Mouse (Mus musculus): ENCODE measurements around the gene Dnhd1. TPM values are rescaled to one million over a fixed set of nuclear protein-coding genes. Genes with fewer than 3 reads are reported as not detected.

Dnhd1 gene
- 4.0 TPM for polyA plus RNA-seq (2017; shearing (Covaris generic))

GRCm38 (mm10) chr7:105650639-105651435, at the start of gene Dnhd1:
Gene Dnhd1, plus strand, starts transcription at chr7:105650827.

GRCm38 (mm10) chr7:105633127-105633800, 17.4 kb upstream of the Dnhd1 start, which contains the start of gene Trim3:
Gene Trim3, minus strand, starts transcription at chr7:105633571.

GRCm38 (mm10) chr7:105639756-105640155, 10.9 kb upstream of the Dnhd1 start, which contains the start of gene Timm10b:
Gene Timm10b, plus strand, starts transcription at chr7:105640056.

GRCm38 (mm10) chr7:105640233-105640893, 10.3 kb upstream of the Dnhd1 start, which contains the start of the genes Arfip2 and Gm45799:
Gene Arfip2, minus strand, starts transcription at chr7:105640416.
Gene Gm45799, plus strand, starts transcription at chr7:105640552.

GRCm38 (mm10) chr7:105736264-105736901, 85.8 kb downstream of the Dnhd1 start, which contains the start of gene Ilk:
Gene Ilk, plus strand, starts transcription at chr7:105736592.

GRCm38 (mm10) chr7:105736911-105737521, 86.4 kb downstream of the Dnhd1 start, which contains the start of gene Rrp8:
Gene Rrp8, minus strand, starts transcription at chr7:105737385.

GRCm38 (mm10) chr7:105743926-105744590, 93.4 kb downstream of the Dnhd1 start, which contains the start of gene Taf10:
Gene Taf10, minus strand, starts transcription at chr7:105744361.

GRCm38 (mm10) chr7:105751491-105752433, 101.1 kb downstream of the Dnhd1 start, which contains the start of gene Tpp1:
Gene Tpp1, minus strand, starts transcription at chr7:105752235.

Other genes starting within 250 kb of the Dnhd1 start
- gene Cnga4, start 246.3 kb upstream of the Dnhd1 start, polyA plus RNA-seq (2017; shearing (Covaris generic)): not detected
- gene Cckbr, start 225.1 kb upstream of the Dnhd1 start, polyA plus RNA-seq (2017; shearing (Covaris generic)): not detected
- gene Cavin3, start 168.5 kb upstream of the Dnhd1 start, polyA plus RNA-seq (2017; shearing (Covaris generic)): not detected
- 16.7 TPM for gene Smpd1, start 96.5 kb upstream of the Dnhd1 start, polyA plus RNA-seq (2017; shearing (Covaris generic))
- 1.8 TPM for gene Apbb1, start 69.2 kb upstream of the Dnhd1 start, polyA plus RNA-seq (2017; shearing (Covaris generic))
- gene Hpx, start 50.7 kb upstream of the Dnhd1 start, polyA plus RNA-seq (2017; shearing (Covaris generic)): not detected
- gene Trim3, start 17.3 kb upstream of the Dnhd1 start, polyA plus RNA-seq (2017; shearing (Covaris generic)): 11.9 TPM
- 127 TPM for gene Timm10b, start 10.8 kb upstream of the Dnhd1 start, polyA plus RNA-seq (2017; shearing (Covaris generic))
- 13.5 TPM for gene Arfip2, start 10.4 kb upstream of the Dnhd1 start, polyA plus RNA-seq (2017; shearing (Covaris generic))
- 9.3 TPM for gene Gm45799, start 10.3 kb upstream of the Dnhd1 start, polyA plus RNA-seq (2017; shearing (Covaris generic))
- 182 TPM for gene Ilk, start 85.8 kb downstream of the Dnhd1 start, polyA plus RNA-seq (2017; shearing (Covaris generic))
- 30.1 TPM for gene Rrp8, start 86.6 kb downstream of the Dnhd1 start, polyA plus RNA-seq (2017; shearing (Covaris generic))
- gene Taf10, start 93.5 kb downstream of the Dnhd1 start, polyA plus RNA-seq (2017; shearing (Covaris generic)): 266 TPM
- 88.3 TPM for gene Tpp1, start 101.4 kb downstream of the Dnhd1 start, polyA plus RNA-seq (2017; shearing (Covaris generic))
- not detected for gene Dchs1, start 136.8 kb downstream of the Dnhd1 start, polyA plus RNA-seq (2017; shearing (Covaris generic))
- gene Mrpl17, start 160.3 kb downstream of the Dnhd1 start, polyA plus RNA-seq (2017; shearing (Covaris generic)): 51.9 TPM

Data from naive thymus-derived CD4-positive, alpha-beta T cell, adult 5 months (primary cell).